Mouse (Mus musculus) right cerebral cortex, postnatal 4 days (tissue): ENCODE measurements at regions not wholly inside any gene's neighbourhood (a gene's known extent, or its start where the extent isn't known, plus 50 kb on each side); places are given as distances from the start of the nearest gene placed in this dataset.
"Not testable (repeated sequence)": the region's sequence is repeated elsewhere in the genome, so short reads cannot be mapped to it uniquely, and the experiment has no call there.

Experiments used
- DNase-seq: peaks from one replicate; pipeline ENCODE4 v3.0.0-alpha.2; 2022

- DNase-seq, result no peak
Measured at GRCm38 (mm10) chr14:48842861-48843260, 169.2 kb upstream of the Otx2 start.

GRCm38 (mm10) chr14:48841278-48841677, 167.7 kb upstream of the Otx2 start:
- no peak for DNase-seq

- no peak for DNase-seq
Measured at GRCm38 (mm10) chr14:48837181-48837580, 163.6 kb upstream of the Otx2 start.

- no peak for DNase-seq
Measured at GRCm38 (mm10) chr14:48836071-48836470, 162.5 kb upstream of the Otx2 start.

- DNase-seq, result no peak
Measured at GRCm38 (mm10) chr14:48834416-48834815, 160.8 kb upstream of the Otx2 start.

- DNase-seq, result no peak
Measured at GRCm38 (mm10) chr14:48826421-48826820, 152.8 kb upstream of the Otx2 start.

- no peak for DNase-seq
Measured at GRCm38 (mm10) chr14:48824375-48824774, 150.8 kb upstream of the Otx2 start.

- DNase-seq, result no peak
Measured at GRCm38 (mm10) chr14:48815941-48816340, 142.3 kb upstream of the Otx2 start.

- no peak for DNase-seq
Measured at GRCm38 (mm10) chr14:48815231-48815728, 141.7 kb upstream of the Otx2 start.

- DNase-seq, result peak; percentile 13
Measured at GRCm38 (mm10) chr14:48812741-48813495, 139.3 kb upstream of the Otx2 start.

- no peak for DNase-seq
Measured at GRCm38 (mm10) chr14:48804098-48804497, 130.5 kb upstream of the Otx2 start.

- DNase-seq, result no peak
Measured at GRCm38 (mm10) chr14:48801283-48801682, 127.7 kb upstream of the Otx2 start.

GRCm38 (mm10) chr14:48800857-48801256, 127.2 kb upstream of the Otx2 start:
- no peak for DNase-seq

GRCm38 (mm10) chr14:48800100-48800449, 126.5 kb upstream of the Otx2 start:
- DNase-seq, result no peak

GRCm38 (mm10) chr14:48799442-48800099, 126.0 kb upstream of the Otx2 start:
- no peak for DNase-seq

- no peak for DNase-seq
Measured at GRCm38 (mm10) chr14:48791507-48791906, 117.9 kb upstream of the Otx2 start.

- DNase-seq, result no peak
Measured at GRCm38 (mm10) chr14:48779327-48779726, 105.7 kb upstream of the Otx2 start.

- DNase-seq, result no peak
Measured at GRCm38 (mm10) chr14:48770832-48771231, 97.2 kb upstream of the Otx2 start.

GRCm38 (mm10) chr14:48762691-48763090, 89.1 kb upstream of the Otx2 start:
- no peak for DNase-seq

GRCm38 (mm10) chr14:48761002-48761648, 87.5 kb upstream of the Otx2 start:
- DNase-seq, result no peak

GRCm38 (mm10) chr14:48755096-48755495, 81.5 kb upstream of the Otx2 start:
- not testable (repeated sequence) for DNase-seq

- no peak for DNase-seq
Measured at GRCm38 (mm10) chr14:48754080-48754720, 80.6 kb upstream of the Otx2 start.

GRCm38 (mm10) chr14:48753517-48754079, 80.0 kb upstream of the Otx2 start:
- DNase-seq, result no peak
